Mouse (Mus musculus) cerebellum, adult 9-11 months (tissue): ENCODE data around the gene Sept5.
A peak's percentile ranks its signal among the peaks of the same experiment; 100 is the strongest.

Source experiments
- DNase-seq: peaks from one replicate; pipeline ENCODE4 v3.0.0; 2022

The Sept5 gene

GRCm38 (mm10) chr16:18582426-18583148 is 47.2 kb downstream of the Sept5 start:
- DNase-seq: no peak

- DNase-seq: no peak
Observed at GRCm38 (mm10) chr16:18581623-18582205, 48.0 kb downstream of the Sept5 start.

GRCm38 (mm10) chr16:18581050-18581622 is 48.6 kb downstream of the Sept5 start:
- no peak for DNase-seq

GRCm38 (mm10) chr16:18580389-18580788 is 49.4 kb downstream of the Sept5 start:
- no peak for DNase-seq

GRCm38 (mm10) chr16:18577599-18578160 is 52.1 kb downstream of the Sept5 start:
- no peak for DNase-seq

- no peak for DNase-seq
Observed at GRCm38 (mm10) chr16:18577071-18577470, 52.7 kb downstream of the Sept5 start.

- DNase-seq: peak; percentile 14
Observed at GRCm38 (mm10) chr16:18574196-18574595, 55.6 kb downstream of the Sept5 start.
